Mouse (Mus musculus) CH12.LX (cell line): Measurements from ENCODE around the gene Creg1.

Experiments used
- CHD2 ChIP-seq: IDR thresholded peaks from 2 replicates; pipeline ENCODE4 v1.6.1; 2011; ENCODE audit warnings: low read length, improper control_type of control experiment
- CTCF ChIP-seq, 2 experiments: IDR thresholded peaks in 1 of 2; conservative IDR thresholded peaks in 1 of 2; 2 replicates each; pipeline ENCODE4 v1.5.1; 2011 to 2012; ENCODE audit warnings: low read depth in 2 of 2, low read length in 2 of 2, improper control_type of control experiment in 1 of 2, inconsistent platforms in 1 of 2, mild to moderate bottlenecking in 1 of 2, moderate library complexity in 1 of 2
- EP300 ChIP-seq: IDR thresholded peaks from 2 replicates; pipeline ENCODE4 v1.6.1; 2011; ENCODE audit warnings: low read length, improper control_type of control experiment
- IRF4 ChIP-seq: IDR thresholded peaks from 2 replicates; pipeline ENCODE4 v1.6.1; 2014; ENCODE audit warnings: low read depth, mild to moderate bottlenecking, inconsistent platforms, low read length, improper control_type of control experiment
- JUND ChIP-seq: conservative IDR thresholded peaks from 2 replicates; pipeline ENCODE4 v1.6.1; 2011; ENCODE audit warnings: low read depth, low read length, improper control_type of control experiment
- POLR2A ChIP-seq: IDR thresholded peaks from 2 replicates; pipeline ENCODE4 v1.6.1; 2011; ENCODE audit warnings: low read depth, mild to moderate bottlenecking, improper control_type of control experiment, low read length
- RCOR1 ChIP-seq: conservative IDR thresholded peaks from 2 replicates; pipeline ENCODE4 v1.6.1; 2012; ENCODE audit warnings: low read depth, mild to moderate bottlenecking, inconsistent platforms, low read length, improper control_type of control experiment
- SMC3 ChIP-seq: IDR thresholded peaks from 2 replicates; pipeline ENCODE4 v1.6.1; 2011; ENCODE audit warnings: low read depth, low read length, improper control_type of control experiment
- TCF12 ChIP-seq: IDR thresholded peaks from 2 replicates; pipeline ENCODE4 v1.6.1; 2014; ENCODE audit warnings: low read depth, mild to moderate bottlenecking, inconsistent platforms, low read length, improper control_type of control experiment

GRCm38 (mm10) chr1:165730129-165730528 is 33.4 kb upstream of the Creg1 start:
- TF ChIP-seq TCF12 (no peak), CHD2 (no peak), CTCF (conservative IDR thresholded peaks at IDR 0.05 in 1 of 2, IDR thresholded peaks at IDR 0.05 in 1 of 2; ENCODE audit: low read depth in 2 of 2, low read length in 2 of 2) (no peak), POLR2A (no peak), EP300 (no peak), RCOR1 (no peak), JUND (no peak), IRF4 (no peak), SMC3 (no peak)
